Mouse (Mus musculus) T-cell, adult 66 days (primary cell): ENCODE measurements around the gene Zswim8. TPM values are rescaled to one million over a fixed set of nuclear protein-coding genes. Genes with fewer than 3 reads are reported as not detected.

Source experiments
- total RNA-seq, 2 experiments: library from RNA; stranded (reverse); gene quantifications; 3 replicates in 1 of 2; 4 replicates in 1 of 2; pipeline ENCODE4 v1.2.4; 2023

Gene Zswim8
- total RNA-seq: 100 to 1,000 TPM; 124 to 133 TPM

DNA sequence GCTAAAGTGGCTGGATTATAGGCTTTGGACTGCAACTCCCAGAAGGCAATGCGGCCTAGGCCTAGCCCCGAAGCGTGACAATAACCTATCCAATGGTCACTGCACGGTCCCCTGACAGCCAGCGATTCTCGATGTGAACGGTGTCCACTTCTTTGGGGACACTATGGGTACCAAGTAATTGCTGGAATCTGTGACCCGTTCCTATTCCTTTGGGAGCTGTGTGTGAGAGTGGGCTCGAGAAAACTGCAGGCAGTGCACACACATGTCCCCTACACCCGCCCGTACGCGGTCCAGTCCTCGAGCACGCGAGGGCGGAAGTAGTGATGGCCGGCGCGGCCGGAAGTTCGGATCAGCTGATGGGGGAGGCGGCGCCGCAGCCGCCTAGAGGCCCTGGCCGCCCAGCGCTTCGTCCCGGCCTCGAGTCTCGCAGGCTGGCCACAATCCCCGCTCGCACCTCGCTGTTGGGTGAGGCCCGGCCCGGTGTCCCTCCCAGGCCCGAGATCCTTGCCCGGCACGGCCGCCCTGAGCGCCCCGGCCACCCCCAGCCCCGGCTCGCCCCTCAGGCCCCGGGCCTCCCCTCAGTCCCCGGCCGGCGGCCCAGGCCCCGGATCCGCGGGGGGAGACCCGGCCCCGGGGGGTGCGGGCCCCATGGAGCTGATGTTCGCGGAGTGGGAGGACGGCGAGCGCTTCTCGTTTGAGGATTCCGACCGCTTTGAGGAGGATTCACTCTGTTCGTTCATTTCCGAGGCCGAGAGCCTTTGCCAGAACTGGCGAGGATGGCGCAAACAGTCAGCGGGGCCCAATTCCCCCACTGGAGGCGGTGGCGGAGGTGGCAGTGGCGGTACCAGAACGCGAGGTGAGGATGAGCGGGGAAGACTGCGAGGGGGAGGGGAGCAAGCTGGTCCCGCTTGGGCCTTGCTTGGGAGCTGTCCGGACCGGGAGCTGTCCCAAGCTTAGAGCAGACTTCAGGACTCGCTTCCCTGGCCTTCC lies at the start of gene Zswim8:
Zswim8 (plus strand) TSS at position 352 of the 990 bp plus-strand sequence.

DNA sequence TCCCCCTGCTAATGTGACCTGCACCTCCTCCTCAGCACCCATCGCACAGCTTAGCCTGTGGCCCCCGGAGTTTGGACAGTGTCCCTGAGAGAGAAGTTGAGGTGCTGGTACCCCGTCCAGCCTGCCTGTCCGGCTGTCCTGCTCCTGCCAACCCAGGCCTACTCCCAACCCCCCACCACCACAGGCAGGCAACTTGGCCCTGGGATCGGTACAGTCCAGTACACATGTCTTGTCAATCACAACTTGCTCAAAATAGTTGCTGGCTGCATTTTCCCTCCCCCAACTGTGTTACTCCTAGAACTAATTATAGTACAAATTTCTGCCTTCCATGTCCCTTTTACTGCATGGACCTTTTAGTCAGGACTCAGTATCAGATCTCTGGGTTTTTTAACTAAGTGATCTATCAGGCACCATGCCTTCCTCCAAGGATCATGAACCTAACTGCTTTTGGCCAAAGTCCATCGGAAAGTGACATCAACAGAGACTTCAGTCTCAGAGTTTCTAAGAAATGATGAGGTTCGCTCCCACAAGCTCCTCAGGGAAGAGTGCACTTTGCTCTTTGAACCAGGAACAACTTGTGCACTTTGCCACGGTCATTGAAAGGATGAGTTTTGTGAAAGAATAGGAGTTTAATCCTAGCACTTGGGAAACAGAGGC lies 39.1 kb upstream of the Zswim8 start, which contains the start of gene Synpo2l:
Synpo2l (minus strand) TSS at position 201 of the 657 bp plus-strand sequence.

DNA sequence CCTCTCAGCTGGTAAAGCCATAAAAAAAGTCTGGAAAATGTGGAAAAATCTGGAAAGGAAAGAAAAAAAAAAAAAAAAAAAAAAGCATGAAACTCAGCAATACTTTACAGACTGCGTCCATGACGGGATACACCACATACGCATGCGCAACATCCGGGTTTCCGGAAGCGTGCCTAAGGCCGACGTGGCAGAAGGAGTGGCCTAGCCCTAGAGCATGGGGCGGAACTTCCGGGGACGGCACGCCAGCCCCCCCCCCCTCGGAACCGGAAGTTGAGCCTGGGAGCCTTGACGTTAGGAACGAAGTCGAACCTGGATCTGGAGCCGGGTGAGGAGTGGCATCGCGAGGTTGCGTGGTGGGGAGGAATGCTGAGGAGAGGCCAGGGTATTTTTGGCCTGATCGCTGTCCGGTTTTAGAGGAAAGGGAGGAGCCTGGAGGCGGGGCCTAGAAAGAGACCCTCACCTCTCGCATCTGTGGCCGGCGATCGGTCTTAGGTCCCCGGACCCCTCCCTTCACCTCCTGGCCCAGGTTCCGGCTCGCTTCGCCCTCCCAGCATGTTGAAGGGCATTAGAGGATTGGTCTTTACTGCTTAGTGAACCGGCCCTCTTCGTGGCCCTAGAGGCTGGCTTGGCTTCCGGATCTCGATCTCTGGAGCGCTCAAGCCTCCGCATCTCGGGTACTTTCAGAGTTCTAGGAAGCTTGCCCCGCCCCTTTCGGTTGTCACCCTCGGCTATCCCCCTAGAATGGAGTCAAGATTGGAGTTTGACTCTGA lies 33.1 kb upstream of the Zswim8 start, which contains the start of gene Sec24c:
Sec24c (plus strand) TSS at position 245 of the 770 bp plus-strand sequence.

DNA sequence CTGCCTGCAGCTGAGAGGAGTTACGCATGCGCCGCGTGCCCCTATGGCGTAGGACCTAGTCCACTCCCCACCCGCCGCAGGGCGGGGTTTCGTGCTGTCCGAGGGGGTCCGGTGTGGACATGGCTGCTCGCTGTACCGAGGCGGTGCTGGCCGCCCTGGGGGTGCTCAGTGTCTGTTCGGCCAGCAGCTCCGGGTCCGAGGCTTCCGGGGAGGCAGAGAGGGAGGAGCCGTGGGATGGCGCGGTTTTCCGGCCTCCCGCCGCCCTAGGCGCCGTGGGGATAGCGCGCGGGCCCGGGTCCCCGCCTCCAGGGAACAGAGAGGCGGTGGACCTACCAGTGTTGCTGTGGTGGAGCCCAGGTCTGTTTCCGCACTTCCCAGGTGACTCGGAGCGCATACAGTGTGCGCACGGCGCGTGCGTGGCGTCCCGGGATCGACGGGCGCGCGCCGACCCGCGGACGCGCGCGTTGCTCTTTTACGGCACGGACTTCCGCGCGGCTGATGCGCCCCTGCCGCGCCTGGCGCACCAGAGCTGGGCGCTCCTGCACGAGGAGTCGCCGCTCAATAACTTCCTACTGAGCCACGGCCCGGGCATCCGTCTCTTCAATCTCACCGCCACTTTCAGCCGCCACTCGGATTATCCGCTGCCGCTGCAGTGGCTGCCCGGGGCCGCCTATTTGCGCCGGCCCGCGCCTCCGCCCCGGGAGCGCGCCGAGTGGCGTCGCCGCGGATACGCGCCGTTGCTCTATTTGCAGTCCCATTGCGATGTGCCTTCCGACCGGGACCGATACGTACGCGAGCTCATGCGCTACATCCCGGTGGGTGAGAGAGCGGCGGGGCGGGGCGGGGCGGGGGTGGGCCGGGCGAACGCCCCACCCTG lies 12.2 kb upstream of the Zswim8 start, which contains the start of gene Fut11:
Fut11 (plus strand) TSS at position 85 of the 877 bp plus-strand sequence.

DNA sequence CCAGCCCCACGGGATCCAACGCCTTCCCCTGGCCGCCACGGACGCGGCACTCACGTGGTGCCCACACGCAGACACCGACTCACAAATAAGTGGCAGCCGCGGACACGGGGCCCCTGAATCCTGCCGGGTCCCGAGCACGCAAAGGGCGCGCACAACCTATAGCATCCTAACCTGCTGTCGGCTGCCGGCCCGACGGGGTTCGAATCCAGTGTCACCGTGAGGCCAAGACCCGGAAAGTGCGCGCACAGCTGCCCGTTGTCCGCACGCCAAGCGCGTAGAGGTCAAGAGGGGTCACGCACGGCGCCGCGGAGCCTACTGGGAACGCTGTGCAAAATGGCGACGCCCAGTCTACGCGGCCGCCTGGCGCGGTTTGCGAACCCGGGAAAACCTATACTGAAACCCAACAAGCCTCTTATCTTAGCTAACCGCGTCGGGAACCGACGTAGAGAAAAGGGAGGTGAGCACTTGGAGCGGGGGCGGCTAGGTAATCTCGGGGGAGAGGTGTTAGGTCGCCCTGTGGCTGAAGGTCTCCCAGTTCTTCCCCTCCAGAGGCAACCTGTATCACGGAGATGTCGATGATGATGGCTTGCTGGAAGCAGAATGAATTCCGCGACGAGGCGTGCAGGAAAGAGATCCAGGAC lies 4.5 kb upstream of the Zswim8 start, which contains the start of gene Chchd1:
Chchd1 (plus strand) TSS at position 266 of the 641 bp plus-strand sequence.

DNA sequence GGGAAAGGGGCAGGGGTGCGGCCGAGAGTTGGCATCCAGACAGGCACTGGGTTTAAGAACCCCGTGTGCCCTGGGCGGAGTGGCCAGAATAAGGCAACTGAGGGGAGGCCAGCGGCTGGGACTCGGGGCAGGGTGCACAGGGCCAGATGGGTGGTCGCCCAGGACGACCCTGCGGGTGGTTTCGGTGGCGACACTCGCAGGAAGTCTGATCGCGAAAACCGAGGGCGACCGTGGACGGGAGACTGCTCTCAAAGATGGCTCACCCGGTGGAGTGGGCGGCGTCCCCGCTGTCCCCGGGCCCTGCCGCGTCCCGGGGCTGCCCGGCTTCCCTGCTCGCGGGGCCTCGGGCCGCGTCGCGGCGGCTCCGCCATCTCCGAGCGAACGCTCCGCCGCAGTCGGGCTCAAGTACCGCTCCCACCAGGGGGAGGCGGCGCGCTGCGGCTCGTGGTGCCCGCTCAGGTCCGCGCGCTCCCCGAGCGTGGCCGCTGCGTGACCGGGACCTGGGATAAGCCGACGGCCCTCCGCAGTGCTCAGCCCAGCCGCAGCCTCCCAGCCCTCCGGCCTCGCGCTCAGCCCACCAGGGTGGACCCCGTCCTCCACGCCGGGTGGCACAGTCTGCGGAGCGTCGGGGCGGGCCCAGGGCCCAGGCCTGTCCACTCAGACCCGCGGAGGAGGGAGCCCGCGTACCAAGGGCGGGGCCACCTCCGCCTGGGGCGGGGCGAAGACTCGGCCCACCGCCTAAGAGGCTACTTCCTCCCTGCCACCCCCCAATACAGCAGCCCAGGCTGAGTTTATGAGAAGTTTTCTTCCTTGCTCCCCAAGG lies 26.8 kb downstream of the Zswim8 start, which contains the start of gene Ndst2:
Ndst2 (minus strand) TSS at position 611 of the 823 bp plus-strand sequence.

Other genes with a start within 250 kb of the Zswim8 start
- gene Anxa7, start 227.4 kb upstream of the Zswim8 start, total RNA-seq: 10 to 100 TPM; 47.4 to 53.4 TPM
- gene Mss51, start 210.7 kb upstream of the Zswim8 start, total RNA-seq: 10 to 100 TPM; 11.8 to 16.4 TPM
- 100 to 1,000 TPM; 110 to 111 TPM for gene Ppp3cb, start 161.0 kb upstream of the Zswim8 start, total RNA-seq
- gene Usp54, start 66.5 kb upstream of the Zswim8 start, total RNA-seq: 1 to 10 TPM; 3.9 to 4.3 TPM
- gene Myoz1, start 51.0 kb upstream of the Zswim8 start, total RNA-seq: not detected
- gene Synpo2l, start 39.2 kb upstream of the Zswim8 start, total RNA-seq: under 1 TPM in 1 of 2 experiments, not detected in 1; 0.15 TPM
- 100 to 1,000 TPM; 240 to 261 TPM for gene Sec24c, start 33.2 kb upstream of the Zswim8 start, total RNA-seq
- gene Fut11, start 12.6 kb upstream of the Zswim8 start, total RNA-seq: 1 to 10 TPM; 7.3 to 8.8 TPM
- gene Chchd1, start 4.5 kb upstream of the Zswim8 start, total RNA-seq: 10 to 100 TPM; 38.1 to 44.3 TPM
- gene Ndst2, start 27.0 kb downstream of the Zswim8 start, total RNA-seq: 10 to 100 TPM; 45.4 to 51.1 TPM
- gene Camk2g, start 86.5 kb downstream of the Zswim8 start, total RNA-seq: 10 to 100 TPM; 68.3 to 72.0 TPM
- gene Plau, start 129.1 kb downstream of the Zswim8 start, total RNA-seq: under 1 TPM in 1 of 2 experiments, not detected in 1; 0.23 TPM
- gene Vcl, start 221.8 kb downstream of the Zswim8 start, total RNA-seq: 1 to 10 TPM; 3.2 to 4.3 TPM